Mouse (Mus musculus) hindbrain, embryonic 11.5 days (tissue): ENCODE results near the gene Spred2. TPM values are rescaled to one million over a fixed set of nuclear protein-coding genes. Genes with fewer than 3 reads are reported as not detected.

Source experiments
- ATAC-seq: fragments of 200-750 bp; cut with Nextera tagmentation; 2 replicates; pipeline ENCODE4 v1.8.0; 2017; ENCODE audit warnings: mild to moderate bottlenecking, moderate TSS enrichment, moderate library complexity; ENCODE audit not compliant: low FRiP score
- DNase-seq: peaks from one replicate; pipeline ENCODE4 v3.0.0-alpha.2; 2015; ENCODE audit warnings: low spot score
- H3K27ac ChIP-seq: fragments of 300-500 bp; sonication (generic); 2 replicates; pipeline ENCODE4 v1.5.1; 2014; ENCODE audit warnings: mild to moderate bottlenecking, low read depth, low read length
- H3K27me3 ChIP-seq: fragments of 300-500 bp; sonication (generic); 2 replicates; pipeline ENCODE4 v1.6.1; 2014; ENCODE audit warnings: mild to moderate bottlenecking, low read length, moderate library complexity, mixed read lengths; ENCODE audit not compliant: control insufficient read depth, insufficient read depth
- H3K36me3 ChIP-seq: fragments of 300-500 bp; sonication (generic); 2 replicates; pipeline ENCODE4 v1.6.1; 2014; ENCODE audit warnings: mild to moderate bottlenecking, low read length, moderate library complexity, mixed read lengths; ENCODE audit not compliant: control insufficient read depth, insufficient read depth
- H3K4me1 ChIP-seq: fragments of 300-500 bp; sonication (generic); replicated peaks from 2 replicates; pipeline ENCODE4 v1.6.1; 2014; ENCODE audit warnings: low read length, mixed read lengths; ENCODE audit not compliant: control insufficient read depth, insufficient read depth
- H3K4me2 ChIP-seq: fragments of 300-500 bp; sonication (generic); replicated peaks from 2 replicates; pipeline ENCODE4 v1.6.1; 2014; ENCODE audit warnings: mild to moderate bottlenecking, low read depth, low read length
- H3K4me3 ChIP-seq: fragments of 300-500 bp; sonication (generic); 2 replicates; pipeline ENCODE4 v1.5.1; 2014; ENCODE audit warnings: low read depth, low read length
- H3K9ac ChIP-seq: fragments of 300-500 bp; sonication (generic); 2 replicates; pipeline ENCODE4 v1.6.1; 2014; ENCODE audit warnings: low read depth, low read length
- H3K9me3 ChIP-seq: fragments of 300-500 bp; sonication (generic); 2 replicates; pipeline ENCODE4 v1.6.1; 2016; ENCODE audit warnings: low read length; ENCODE audit not compliant: control insufficient read depth
- WGBS: fragments of 180-500 bp; shearing (Covaris S2); extraction: QIAGEN DNeasy Blood & Tissue Kit; methylation state at CpG from one replicate; pipeline ENCODE4 v1.1.7; 2014; 5-methylcytosine and 5-hydroxymethylcytosine counted together
- polyA plus RNA-seq: library from polyadenylated mRNA; unstranded; fragments of >200 nt; fragmentation: Nextera tagmentation; extraction: Ambion mirVana; gene quantifications from 2 replicates; pipeline ENCODE4 v1.2.1, GENCODE M21; 2014

Spred2 gene
- polyA plus RNA-seq, 1 experiment from 2014 or later: 6.2 TPM

GRCm38 (mm10) chr11:20034337-20034947, 110.3 kb downstream of the Spred2 start:
- Histone ChIP-seq H3K4me3 (no peak overlapping the region), H3K9me3 (no peaks in the 10 kb centered on the region), H3K27me3 (no peaks in the 10 kb centered on the region), H3K36me3 (no peaks in the 10 kb centered on the region), H3K9ac (no peak overlapping the region), H3K27ac (no peak overlapping the region), H3K4me1 (no peaks in the 10 kb centered on the region), H3K4me2 (no peak overlapping the region)
- ATAC-seq (no peak), DNase-seq (no peak)
- 83% methylated on average over 14 of the region's 14 CpGs for WGBS

DNA sequence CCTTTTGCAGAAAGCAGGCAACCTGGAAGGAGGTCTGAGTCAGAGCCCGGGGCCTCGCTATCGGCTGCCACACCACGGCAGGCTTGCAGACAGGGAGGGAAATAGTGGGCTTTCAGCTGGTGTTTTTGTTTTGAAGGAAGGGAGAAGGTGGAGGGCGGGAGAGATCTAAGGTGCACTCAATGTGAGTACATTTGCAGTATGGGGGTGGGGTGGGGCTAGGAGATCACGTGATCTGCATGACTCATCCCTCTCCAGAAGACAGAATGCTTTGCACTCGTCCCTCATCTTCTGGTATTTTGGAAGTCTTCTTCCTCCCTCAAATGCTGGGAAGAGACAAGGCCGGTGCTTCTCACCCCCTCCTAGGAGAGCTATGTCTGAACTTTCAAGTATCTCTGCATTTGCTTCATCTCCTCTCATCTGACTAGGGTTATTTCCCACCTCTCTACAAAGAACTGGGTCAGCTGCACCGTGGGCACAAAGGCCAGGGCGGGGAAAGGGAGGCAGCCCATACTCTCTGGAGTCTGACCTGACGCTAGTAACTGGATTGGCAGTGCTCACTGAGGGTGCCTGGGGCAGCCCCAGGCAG, 111.3 kb downstream of the Spred2 start:
- no peak for ATAC-seq
- no peak for DNase-seq
- Histone ChIP-seq H3K4me2 (no peak overlapping the region), H3K27me3 (no peaks in the 10 kb centered on the region), H3K36me3 (no peaks in the 10 kb centered on the region), H3K9me3 (no peaks in the 10 kb centered on the region), H3K4me1 (no peaks in the 10 kb centered on the region), H3K4me3 (no peak overlapping the region), H3K27ac (no peak overlapping the region), H3K9ac (no peak overlapping the region)
- 67% methylated on average over 11 of the region's 11 CpGs for WGBS

DNA sequence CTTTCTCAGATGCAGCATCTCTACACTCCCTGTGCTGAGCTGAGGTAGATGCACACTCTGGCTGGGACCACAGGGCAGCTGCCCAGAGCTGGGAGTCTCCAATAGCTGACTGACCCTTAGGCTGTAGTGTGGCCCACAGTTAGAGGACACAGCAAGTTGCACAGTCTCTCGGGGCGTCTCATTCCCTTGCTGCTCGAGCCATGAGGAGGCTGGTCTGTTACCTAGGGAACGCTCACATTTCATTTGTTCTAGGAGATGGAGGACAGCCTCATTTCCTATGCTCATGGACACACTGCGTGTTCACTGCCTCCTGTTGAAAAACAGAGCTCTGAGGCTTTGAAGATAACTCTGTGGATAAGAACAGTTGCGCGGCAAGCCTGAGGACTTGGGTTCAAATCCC, 111.8 kb downstream of the Spred2 start:
- H3K36me3 ChIP-seq: no peaks in the 10 kb centered on the region
- no peak for ATAC-seq
- no peak overlapping the region for H3K27ac ChIP-seq
- no peaks in the 10 kb centered on the region for H3K27me3 ChIP-seq
- WGBS: 68% methylated on average over 7 of the region's 7 CpGs
- H3K4me3 ChIP-seq: no peak overlapping the region
- no peaks in the 10 kb centered on the region for H3K4me1 ChIP-seq
- no peaks in the 10 kb centered on the region for H3K9me3 ChIP-seq
- DNase-seq: no peak
- H3K4me2 ChIP-seq: no peak overlapping the region
- H3K9ac ChIP-seq: no peak overlapping the region

DNA sequence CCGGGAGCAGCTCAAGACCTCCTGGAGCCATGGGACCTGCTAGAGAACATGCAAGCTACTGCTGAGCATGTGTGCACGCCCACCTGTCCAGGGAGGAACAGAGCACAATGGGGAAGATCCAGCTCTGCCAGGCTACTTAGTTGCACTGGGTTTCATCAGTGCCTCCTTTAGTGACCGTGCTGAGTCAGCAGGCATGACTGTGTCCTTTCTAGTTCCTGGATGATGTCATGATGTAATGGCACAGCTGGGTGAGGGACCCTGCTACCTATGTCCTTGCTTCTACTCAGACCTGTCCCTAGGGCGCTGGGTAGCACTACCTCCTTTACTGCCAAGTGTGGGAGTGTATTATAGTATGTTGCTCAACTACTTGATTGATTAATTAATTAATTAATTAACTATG, 113.6 kb downstream of the Spred2 start:
- Histone ChIP-seq H3K9ac (no peak overlapping the region), H3K9me3 (no peaks in the 10 kb centered on the region), H3K36me3 (no peaks in the 10 kb centered on the region), H3K4me1 (no peaks in the 10 kb centered on the region; the same call in 1 of the 2 replicates), H3K27me3 (no peaks in the 10 kb centered on the region), H3K4me3 (no peak overlapping the region), H3K27ac (no peak overlapping the region), H3K4me2 (no peak overlapping the region)
- 90% methylated on average over 4 of the region's 4 CpGs for whole genome bisulfite sequencing
- ATAC-seq (no peak), DNase-seq (no peak)

GRCm38 (mm10) chr11:20038723-20039122, 114.5 kb downstream of the Spred2 start:
- no peak overlapping the region for H3K4me2 ChIP-seq
- ATAC-seq (0 out of 2 replicates have a peak, but pooled peaks have one; percentile 17), DNase-seq (no peak)
- no peaks in the 10 kb centered on the region for H3K36me3 ChIP-seq
- H3K9ac ChIP-seq: no peak overlapping the region
- no peak overlapping the region for H3K4me3 ChIP-seq
- H3K27me3 ChIP-seq: no peaks in the 10 kb centered on the region
- H3K27ac ChIP-seq: no peak overlapping the region
- WGBS: 45% methylated on average over 8 of the region's 8 CpGs
- no peaks in the 10 kb centered on the region for H3K9me3 ChIP-seq
- H3K4me1 ChIP-seq: no peaks in the 10 kb centered on the region; the same call in 1 of the 2 replicates

DNA sequence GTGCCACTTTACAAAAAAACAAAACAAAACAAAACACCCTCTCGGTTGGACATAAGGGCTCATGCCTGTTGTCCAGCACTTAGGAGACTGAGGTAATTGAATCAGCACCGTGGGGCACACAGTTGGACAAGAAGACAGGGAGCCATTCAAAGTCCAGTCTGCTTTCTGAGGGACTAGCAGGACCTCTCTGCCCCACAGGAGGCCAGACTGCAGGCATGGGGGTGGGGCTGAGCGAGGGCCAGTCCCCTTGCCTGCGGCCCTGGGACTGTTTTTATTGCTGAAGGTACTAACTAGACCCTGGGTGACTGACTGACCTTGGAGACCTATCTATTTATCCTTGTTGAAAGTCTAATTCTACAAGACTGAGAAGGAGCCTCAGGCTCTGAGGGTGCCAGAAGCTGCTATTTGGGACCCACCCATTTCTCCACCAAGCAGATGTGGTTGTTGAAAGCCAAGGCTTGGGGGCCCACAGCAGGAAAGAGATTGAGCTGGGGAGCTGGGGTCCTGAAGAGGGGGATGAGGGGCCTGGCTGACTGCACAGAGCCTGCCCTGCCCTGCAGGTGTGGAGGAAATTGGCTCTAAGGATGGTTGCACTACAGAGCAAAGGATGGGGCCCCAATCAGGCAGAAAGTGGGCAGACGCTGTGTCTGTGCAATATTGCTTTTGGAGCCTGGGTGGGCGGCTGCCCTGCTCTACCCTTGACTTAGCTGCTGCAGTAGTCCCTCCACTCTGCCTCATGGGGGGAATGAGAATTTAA, 117.2 kb downstream of the Spred2 start:
- DNase-seq (peak; percentile 23), ATAC-seq (no peak)
- no peak overlapping the region for H3K27ac ChIP-seq
- H3K27me3 ChIP-seq: no peaks in the 10 kb centered on the region
- 17% methylated on average over 6 of the region's 6 CpGs for WGBS
- no peaks in the 10 kb centered on the region; the same call in 1 of the 2 replicates for H3K4me1 ChIP-seq
- H3K4me2 ChIP-seq: no peak overlapping the region
- no peaks in the 10 kb centered on the region for H3K9me3 ChIP-seq
- no peak overlapping the region for H3K4me3 ChIP-seq
- H3K36me3 ChIP-seq: no peaks in the 10 kb centered on the region
- no peak overlapping the region for H3K9ac ChIP-seq

GRCm38 (mm10) chr11:20042106-20042505, 117.9 kb downstream of the Spred2 start:
- H3K4me3 ChIP-seq: no peak overlapping the region
- H3K9me3 ChIP-seq: no peaks in the 10 kb centered on the region
- ATAC-seq: no peak
- no peak overlapping the region for H3K4me2 ChIP-seq
- H3K27me3 ChIP-seq: no peaks in the 10 kb centered on the region
- H3K36me3 ChIP-seq: no peaks in the 10 kb centered on the region
- H3K9ac ChIP-seq: no peak overlapping the region
- H3K4me1 ChIP-seq: no peaks in the 10 kb centered on the region; the same call in 1 of the 2 replicates
- 70% methylated on average over 4 of the region's 4 CpGs for WGBS
- DNase-seq: no peak
- H3K27ac ChIP-seq: no peak overlapping the region

- WGBS: 75% methylated on average over 4 of the region's 4 CpGs
- H3K27me3 ChIP-seq: no peaks in the 10 kb centered on the region
- no peak overlapping the region for H3K4me2 ChIP-seq
- H3K27ac ChIP-seq: no peak overlapping the region
- no peak for ATAC-seq
- DNase-seq: no peak
- no peaks in the 10 kb centered on the region; the same call in 1 of the 2 replicates for H3K4me1 ChIP-seq
- H3K9ac ChIP-seq: no peak overlapping the region
- no peaks in the 10 kb centered on the region for H3K9me3 ChIP-seq
- H3K36me3 ChIP-seq: no peaks in the 10 kb centered on the region
- no peak overlapping the region for H3K4me3 ChIP-seq
Measured at GRCm38 (mm10) chr11:20043256-20043655, 119.1 kb downstream of the Spred2 start.
